In the genomic region with DNA sequence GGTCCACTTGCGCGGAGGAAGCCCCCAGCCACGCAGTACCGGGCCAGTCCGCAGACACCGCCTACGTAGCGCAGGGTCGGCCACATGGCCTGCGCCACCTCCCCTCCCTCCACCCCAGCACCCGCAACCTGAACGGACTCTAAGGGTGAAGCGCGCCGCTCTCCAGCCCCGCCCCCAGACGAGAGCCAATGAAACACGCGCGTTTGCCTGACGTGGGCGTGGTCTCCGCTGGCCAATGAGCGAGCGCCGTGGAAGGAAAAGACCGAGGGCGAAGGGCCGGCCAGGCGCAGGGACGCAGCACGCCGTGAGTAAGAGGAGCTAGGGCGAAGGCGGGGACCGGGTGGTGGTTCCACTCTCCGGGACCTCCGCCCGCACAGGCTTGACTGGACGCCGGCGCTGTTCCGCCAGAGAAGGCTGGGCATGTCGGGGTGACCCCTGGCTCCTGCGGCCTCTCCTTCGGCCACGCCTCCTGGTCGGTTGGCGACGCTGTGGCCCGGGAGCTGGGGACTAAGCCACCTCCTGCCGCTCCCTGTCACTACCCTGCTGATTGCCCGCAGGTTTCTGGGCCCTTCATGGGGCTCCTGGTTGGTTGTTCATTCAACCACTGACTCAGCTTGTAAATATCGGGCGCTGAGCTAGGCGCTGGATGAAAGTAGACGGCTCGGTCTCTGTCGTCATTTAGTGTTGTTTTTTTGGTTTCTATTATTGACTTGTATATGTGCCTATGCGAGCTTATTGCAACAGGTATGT, we compare ENCODE assay signal across 1 mouse cellular context.
TF ChIP-seq lines count a peak whose summit lies in the region.

A gene (minus strand): TSS at position 163 of the 750 bp plus-strand sequence.
A gene (plus strand): TSS at position 240 of the 750 bp plus-strand sequence.

TF ChIP-seq in MEL, 35 proteins besides CTCF, POLR2A, EP300 and RAD21 (continued from another document):
- TF ChIP-seq SIN3A (IDR thresholded peaks at IDR 0.05; ENCODE audit: low read length) (no peak; the same call in none of the 2 replicates), ZMIZ1 (IDR thresholded peaks at IDR 0.05; ENCODE audit: low read depth, low read length) (peak; percentile 88), MYC (IDR thresholded peaks at IDR 0.05; ENCODE audit: low read depth, low read length) (peak; percentile 75; the same call in 1 of the 2 replicates), E2F4 (IDR thresholded peaks at IDR 0.05; ENCODE audit: borderline replicate concordance, low read depth, low read length) (no peak), MAFK (IDR thresholded peaks at IDR 0.05; ENCODE audit: borderline replicate concordance, low read depth, low read length) (no peak), GATA1 (IDR thresholded peaks at IDR 0.05; ENCODE audit: low read depth, low read length) (no peak), JUND (IDR thresholded peaks at IDR 0.05; ENCODE audit: low read depth, low read length) (no peak), TAL1 (IDR thresholded peaks at IDR 0.05; ENCODE audit: low read length) (no peak), USF2 (IDR thresholded peaks at IDR 0.05; ENCODE audit: borderline replicate concordance in 1 of 2, insufficient read depth in 1 of 2, low read depth in 1 of 2, low read length in 2 of 2) (no peak), TCF12 (IDR thresholded peaks at IDR 0.05; ENCODE audit: low read depth, low read length) (peak; percentile 44; the same call in 1 of the 2 replicates)
